Mouse (Mus musculus) limb, embryonic 13.5 days (tissue): ENCODE measurements around the gene Unc13d. TPM values are rescaled to one million over a fixed set of nuclear protein-coding genes. Genes with fewer than 3 reads are reported as not detected.

ENCODE experiments used
- ATAC-seq: fragments of 200-750 bp; cut with Nextera tagmentation; 2 replicates; pipeline ENCODE4 v1.8.0; 2017; ENCODE audit warnings: low read depth, moderate number of reproducible peaks, moderate TSS enrichment; ENCODE audit not compliant: low FRiP score
- H3K27ac ChIP-seq: fragments of 300-500 bp; sonication (generic); 2 replicates; pipeline ENCODE4 v1.5.1; 2015; ENCODE audit warnings: inconsistent platforms, mild to moderate bottlenecking, moderate library complexity
- H3K27me3 ChIP-seq: fragments of 300-500 bp; sonication (generic); 2 replicates; pipeline ENCODE4 v1.6.1; 2015; ENCODE audit warnings: mild to moderate bottlenecking, inconsistent platforms
- H3K36me3 ChIP-seq: fragments of 300-500 bp; sonication (generic); 2 replicates; pipeline ENCODE4 v1.6.1; 2015; ENCODE audit warnings: inconsistent platforms, mild to moderate bottlenecking, moderate library complexity
- H3K4me1 ChIP-seq: fragments of 300-500 bp; sonication (generic); 2 replicates; pipeline ENCODE4 v1.6.1; 2015; ENCODE audit warnings: inconsistent platforms
- H3K4me2 ChIP-seq: fragments of 300-500 bp; sonication (generic); replicated peaks from 2 replicates; pipeline ENCODE4 v1.6.1; 2015; ENCODE audit warnings: inconsistent platforms, mild to moderate bottlenecking, moderate library complexity
- H3K4me3 ChIP-seq: fragments of 300-500 bp; sonication (generic); 2 replicates; pipeline ENCODE4 v1.5.1; 2015; ENCODE audit warnings: moderate library complexity, mild to moderate bottlenecking, inconsistent platforms
- H3K9ac ChIP-seq: fragments of 300-500 bp; sonication (generic); 2 replicates; pipeline ENCODE4 v1.6.1; 2015; ENCODE audit warnings: mild to moderate bottlenecking, inconsistent platforms
- H3K9me3 ChIP-seq: fragments of 300-500 bp; sonication (generic); 2 replicates; pipeline ENCODE4 v1.6.1; 2016; ENCODE audit warnings: inconsistent platforms
- WGBS: fragments of 180-500 bp; shearing (Covaris S2); methylation state at CpG from one replicate; pipeline ENCODE4 v1.1.7; 2015; 5-methylcytosine and 5-hydroxymethylcytosine counted together
- polyA plus RNA-seq: library from polyadenylated mRNA; unstranded; fragments of >200 nt; fragmentation: Nextera tagmentation; extraction: Ambion mirVana; gene quantifications from 2 replicates; pipeline ENCODE4 v1.2.1, GENCODE M21; 2015

Unc13d gene
- polyA plus RNA-seq, 1 experiment from 2014 or later = 2.1 TPM

DNA sequence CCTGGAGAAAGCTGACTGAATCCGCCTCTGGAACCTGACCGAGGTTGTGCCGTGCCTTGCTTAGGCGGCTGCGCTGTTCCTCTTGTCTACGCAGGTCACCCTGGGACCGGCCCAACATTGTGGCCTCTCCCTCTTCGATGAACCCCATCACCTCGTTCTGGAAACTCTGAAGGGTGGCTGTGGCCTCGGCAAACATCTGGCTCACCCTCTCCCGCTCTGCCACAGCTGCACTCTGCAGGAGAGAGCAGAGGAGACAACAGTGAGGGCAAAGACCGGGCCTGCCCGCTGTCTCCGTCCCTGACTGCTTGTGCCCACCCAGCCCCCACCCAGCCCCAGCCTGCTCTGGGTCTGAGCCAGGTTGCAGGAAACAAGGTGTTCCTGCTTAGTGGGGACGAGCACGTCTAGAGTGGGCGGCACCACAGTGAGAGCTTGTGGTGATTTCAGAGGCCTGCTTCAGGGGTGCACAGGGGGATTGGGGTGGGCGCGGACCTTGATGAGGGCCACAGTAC lies 30.1 kb upstream of the Unc13d start:
- Histone ChIP-seq H3K9me3 (no peaks in the 10 kb centered on the region), H3K4me2 (peak overlapping the region; percentile 72), H3K4me1 (peaks cover 76% of the 10 kb centered on the region), H3K27me3 (peaks cover 73% of the 10 kb centered on the region), H3K27ac (no peak overlapping the region; the same call in 1 of the 2 replicates), H3K36me3 (no peaks in the 10 kb centered on the region), H3K9ac (peak overlapping the region; percentile 73), H3K4me3 (peak overlapping the region; percentile 52)
- 10% methylated on average over 19 of the region's 19 CpGs for WGBS
- ATAC-seq = no peak

GRCm38 (mm10) chr11:116106963-116107776 lies 29.4 kb upstream of the Unc13d start:
- Histone ChIP-seq H3K9ac (peak overlapping the region; percentile 73), H3K9me3 (no peaks in the 10 kb centered on the region), H3K4me1 (peaks cover 79% of the 10 kb centered on the region), H3K4me3 (peak overlapping the region; percentile 52), H3K4me2 (peak overlapping the region; percentile 72), H3K36me3 (no peaks in the 10 kb centered on the region), H3K27ac (no peak overlapping the region), H3K27me3 (peaks cover 69% of the 10 kb centered on the region)
- ATAC-seq = no peak
- WGBS = 18% methylated on average over 14 of the region's 14 CpGs

DNA sequence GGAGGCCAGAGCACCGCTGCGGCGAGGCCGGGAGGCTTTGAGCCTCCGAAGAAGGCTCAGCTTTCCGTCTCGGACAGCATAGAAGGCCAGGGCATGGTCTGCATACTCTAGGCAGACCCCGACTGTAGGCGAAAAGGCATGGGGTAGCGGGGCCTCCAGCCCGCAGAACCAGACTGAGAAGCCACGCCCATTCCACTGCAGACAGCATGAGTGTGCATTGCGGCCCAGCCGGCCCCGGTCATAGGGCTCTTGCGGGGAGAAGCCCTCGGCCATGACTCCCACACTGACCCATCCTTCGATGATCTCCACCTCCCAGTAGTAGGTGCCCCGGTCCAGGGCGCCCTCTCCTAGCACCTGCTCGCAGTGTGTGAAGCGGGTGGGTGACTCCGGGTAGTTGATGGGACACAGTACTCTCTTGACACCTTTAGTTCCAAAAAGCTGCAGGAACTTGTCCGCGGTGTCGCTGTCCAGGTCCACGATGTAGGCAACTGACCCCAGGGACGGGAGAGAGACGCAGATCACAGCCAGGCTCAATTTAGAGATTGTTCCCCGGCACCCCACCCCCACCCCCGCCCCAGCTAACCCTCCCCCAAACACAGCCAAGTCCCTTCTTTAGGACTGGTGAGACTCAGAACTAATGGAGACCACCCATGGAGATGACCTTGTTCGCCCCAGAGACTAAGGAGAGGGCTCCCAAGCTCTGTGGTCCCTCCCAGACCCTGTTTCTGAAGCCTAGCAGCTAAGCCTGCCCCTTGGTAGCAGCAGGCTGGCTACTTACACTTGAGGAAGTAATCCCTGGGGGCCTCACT lies 28.6 kb upstream of the Unc13d start:
- Histone ChIP-seq H3K9me3 (no peaks in the 10 kb centered on the region), H3K4me2 (peak overlapping the region; percentile 72), H3K27me3 (peaks cover 61% of the 10 kb centered on the region), H3K36me3 (no peaks in the 10 kb centered on the region), H3K27ac (no peak overlapping the region), H3K9ac (0 out of 2 replicates have a peak overlapping the region, but pooled peaks have one; percentile 35), H3K4me1 (peaks cover 88% of the 10 kb centered on the region), H3K4me3 (peak overlapping the region; percentile 22)
- ATAC-seq = 0 out of 2 replicates have a peak, but pooled peaks have one; percentile 4
- 22% methylated on average over 32 of the region's 32 CpGs for WGBS

GRCm38 (mm10) chr11:116105065-116105464 lies 27.3 kb upstream of the Unc13d start:
- Histone ChIP-seq H3K9ac (no peak overlapping the region), H3K36me3 (no peaks in the 10 kb centered on the region), H3K4me2 (no peak overlapping the region), H3K27ac (peak overlapping the region; percentile 77; the same call in 1 of the 2 replicates), H3K4me3 (no peak overlapping the region), H3K4me1 (peaks cover 87% of the 10 kb centered on the region), H3K9me3 (no peaks in the 10 kb centered on the region), H3K27me3 (peaks cover 48% of the 10 kb centered on the region)
- no peak for ATAC-seq
- 91% methylated on average over 2 of the region's 2 CpGs for WGBS

DNA sequence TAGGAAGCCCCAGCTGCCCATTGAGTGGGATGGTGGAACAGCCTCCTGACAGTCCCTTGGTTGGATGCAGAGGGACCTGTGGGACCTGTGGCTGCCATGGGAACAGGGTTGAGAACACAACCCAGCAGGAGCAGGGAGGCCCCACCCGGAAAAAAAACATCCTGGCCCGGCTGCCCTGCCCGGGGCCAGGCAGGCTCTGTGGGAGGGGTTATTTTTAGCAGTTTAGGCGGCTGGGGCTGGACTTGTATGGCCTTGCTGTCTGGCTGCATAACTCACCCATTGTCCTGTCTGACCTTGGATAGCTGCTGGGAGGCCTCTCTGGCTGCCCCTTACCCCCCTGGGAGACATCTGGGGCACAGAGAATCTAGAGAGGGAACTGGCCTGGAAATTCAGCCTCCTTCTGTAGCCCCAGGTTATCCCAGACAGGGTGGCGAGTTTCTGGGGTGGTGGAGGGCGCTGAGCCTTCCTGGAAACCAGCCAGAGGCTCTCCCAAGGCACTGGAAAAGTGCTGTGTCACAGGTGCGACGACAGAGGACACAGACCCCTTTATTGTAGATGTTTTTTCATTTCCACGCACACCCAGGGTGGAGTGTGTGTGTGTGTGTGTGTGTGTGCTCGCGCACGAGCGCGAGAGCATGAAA lies 26.4 kb upstream of the Unc13d start:
- peak; percentile 67; the same call in 1 of the 2 replicates for ATAC-seq
- H3K4me2 ChIP-seq = peak overlapping the region; percentile 27; the same call in 1 of the 2 replicates
- peak overlapping the region; percentile 51; the same call in 1 of the 2 replicates for H3K9ac ChIP-seq
- WGBS = 34% methylated on average over 14 of the region's 14 CpGs
- peaks cover 81% of the 10 kb centered on the region for H3K4me1 ChIP-seq
- peak overlapping the region; percentile 77 for H3K27ac ChIP-seq
- H3K9me3 ChIP-seq = no peaks in the 10 kb centered on the region
- H3K4me3 ChIP-seq = no peak overlapping the region
- H3K36me3 ChIP-seq = no peaks in the 10 kb centered on the region
- H3K27me3 ChIP-seq = peaks cover 38% of the 10 kb centered on the region

GRCm38 (mm10) chr11:116103572-116103971 lies 25.8 kb upstream of the Unc13d start:
- Histone ChIP-seq H3K27ac (peak overlapping the region; percentile 18; the same call in 1 of the 2 replicates), H3K4me2 (no peak overlapping the region), H3K9me3 (no peaks in the 10 kb centered on the region), H3K27me3 (peaks cover 33% of the 10 kb centered on the region), H3K9ac (no peak overlapping the region), H3K4me3 (no peak overlapping the region), H3K36me3 (no peaks in the 10 kb centered on the region), H3K4me1 (peaks cover 76% of the 10 kb centered on the region)
- WGBS = 77% methylated on average over 12 of the region's 12 CpGs
- ATAC-seq = no peak

GRCm38 (mm10) chr11:116102472-116102871 lies 24.7 kb upstream of the Unc13d start:
- peaks cover 22% of the 10 kb centered on the region for H3K27me3 ChIP-seq
- WGBS = 39% methylated on average over 3 of the region's 4 CpGs
- no peaks in the 10 kb centered on the region for H3K9me3 ChIP-seq
- peak overlapping the region; percentile 57; the same call in 1 of the 2 replicates for H3K9ac ChIP-seq
- H3K4me3 ChIP-seq = no peak overlapping the region
- H3K36me3 ChIP-seq = no peaks in the 10 kb centered on the region
- peak overlapping the region; percentile 80 for H3K27ac ChIP-seq
- ATAC-seq = no peak
- H3K4me1 ChIP-seq = peaks cover 65% of the 10 kb centered on the region
- peak overlapping the region; percentile 28; the same call in 1 of the 2 replicates for H3K4me2 ChIP-seq

DNA sequence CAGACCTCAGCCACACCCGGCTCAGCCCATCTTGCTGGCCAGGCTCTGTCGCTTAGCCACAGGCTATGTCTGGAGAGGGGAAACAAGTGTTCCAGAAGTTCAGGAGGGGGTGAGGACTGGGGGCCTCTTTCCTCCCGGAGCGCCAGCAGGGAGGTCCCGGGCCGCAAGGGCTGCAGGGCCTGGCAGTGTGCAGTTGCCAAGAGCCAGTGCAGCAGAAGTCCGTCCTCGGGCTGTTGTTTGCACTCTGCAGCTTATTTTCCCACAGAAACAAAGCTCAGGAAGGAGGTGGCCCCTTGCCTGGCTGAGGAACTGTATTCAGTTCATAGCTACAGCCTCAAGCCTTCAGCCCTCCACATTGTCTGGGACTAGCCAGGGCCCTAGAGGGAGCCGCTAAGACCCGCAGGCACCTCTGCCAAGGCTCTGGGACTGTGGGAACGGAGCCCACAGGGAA lies 24.2 kb upstream of the Unc13d start:
- Histone ChIP-seq H3K4me3 (no peak overlapping the region), H3K36me3 (no peaks in the 10 kb centered on the region), H3K4me2 (peak overlapping the region; percentile 28), H3K4me1 (peaks cover 60% of the 10 kb centered on the region), H3K9ac (peak overlapping the region; percentile 57), H3K27me3 (peaks cover 17% of the 10 kb centered on the region), H3K27ac (peak overlapping the region; percentile 80), H3K9me3 (0 out of 2 replicates have a peak, but pooled peaks cover under 1% of the 10 kb centered on the region)
- 0 out of 2 replicates have a peak, but pooled peaks have one; percentile 17 for ATAC-seq
- WGBS = 42% methylated on average over 11 of the region's 11 CpGs

GRCm38 (mm10) chr11:116100839-116101238 lies 23.1 kb upstream of the Unc13d start:
- WGBS = 87% methylated on average over 7 of the region's 7 CpGs
- H3K4me2 ChIP-seq = no peak overlapping the region

GRCm38 (mm10) chr11:116100385-116100784 lies 22.6 kb upstream of the Unc13d start:
- no peak overlapping the region for H3K9ac ChIP-seq
- 0 out of 2 replicates have a peak, but pooled peaks cover 5% of the 10 kb centered on the region for H3K9me3 ChIP-seq
- H3K4me2 ChIP-seq = no peak overlapping the region
- peaks cover 44% of the 10 kb centered on the region for H3K4me1 ChIP-seq
- 77% methylated on average over 6 of the region's 6 CpGs for WGBS
- H3K36me3 ChIP-seq = no peaks in the 10 kb centered on the region
- H3K4me3 ChIP-seq = no peak overlapping the region
- no peak overlapping the region for H3K27ac ChIP-seq
- ATAC-seq = peak; percentile 34; the same call in 1 of the 2 replicates
- peaks cover under 1% of the 10 kb centered on the region; the same call in 1 of the 2 replicates for H3K27me3 ChIP-seq

More at GRCm38 (mm10) chr11:116100839-116101238, 23.1 kb upstream of the Unc13d start:
- Histone ChIP-seq H3K4me3 (no peak overlapping the region), H3K27me3 (peaks cover 5% of the 10 kb centered on the region), H3K4me1 (peaks cover 48% of the 10 kb centered on the region), H3K9me3 (0 out of 2 replicates have a peak, but pooled peaks cover 5% of the 10 kb centered on the region), H3K9ac (no peak overlapping the region), H3K36me3 (no peaks in the 10 kb centered on the region), H3K27ac (peak overlapping the region; percentile 80; the same call in 1 of the 2 replicates)
- ATAC-seq = no peak

DNA sequence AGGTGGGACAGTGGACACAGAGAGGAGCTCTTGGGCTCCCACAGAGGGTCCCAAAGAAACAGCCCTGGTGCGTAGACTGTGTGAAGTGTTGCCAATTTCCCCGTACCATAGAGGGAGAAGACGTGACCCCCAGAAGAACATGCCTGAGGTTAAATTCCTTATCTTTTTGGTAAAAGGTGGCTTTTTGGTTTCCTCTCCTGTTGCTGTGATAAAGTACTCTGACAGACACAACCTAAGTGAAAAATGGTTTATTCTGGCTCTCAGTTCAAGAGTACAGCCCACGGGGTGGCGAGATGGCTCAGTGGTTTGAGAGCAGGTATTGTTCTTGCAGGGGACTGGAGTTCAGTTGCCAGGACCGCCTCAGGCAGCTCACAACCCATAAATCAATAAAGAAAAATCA lies 21.7 kb upstream of the Unc13d start:
- Histone ChIP-seq H3K4me1 (peaks cover 37% of the 10 kb centered on the region), H3K4me3 (no peak overlapping the region), H3K9me3 (0 out of 2 replicates have a peak, but pooled peaks cover 5% of the 10 kb centered on the region), H3K4me2 (no peak overlapping the region), H3K27me3 (no peaks in the 10 kb centered on the region), H3K36me3 (no peaks in the 10 kb centered on the region), H3K27ac (no peak overlapping the region; the same call in 1 of the 2 replicates), H3K9ac (no peak overlapping the region)
- WGBS = 87% methylated on average over 6 of the region's 6 CpGs
- ATAC-seq = no peak
